Mouse (Mus musculus) thymus, adult 2 months (tissue): ENCODE measurements around the gene Pla2g7. TPM values are rescaled to one million over a fixed set of nuclear protein-coding genes. Genes with fewer than 3 reads are reported as not detected.

Experiments used
- DNase-seq: peaks from one replicate; pipeline ENCODE4 v3.0.0; 2021
- H3K27ac ChIP-seq: fragments of 200-500 bp; 2 replicates; pipeline ENCODE4 v1.5.1; 2012; ENCODE audit warnings: low read length, control low read depth; ENCODE audit not compliant: control insufficient read depth, insufficient read depth
- H3K27me3 ChIP-seq: fragments of 200-500 bp; 2 replicates; pipeline ENCODE4 v1.6.1; 2012; ENCODE audit warnings: mild to moderate bottlenecking, low read length, moderate library complexity, mixed read lengths; ENCODE audit not compliant: control insufficient read depth, insufficient read depth
- H3K36me3 ChIP-seq: fragments of 200-500 bp; 2 replicates; pipeline ENCODE4 v1.6.1; 2012; ENCODE audit warnings: mild to moderate bottlenecking, low read length, moderate library complexity; ENCODE audit not compliant: control insufficient read depth, insufficient read depth
- H3K4me1 ChIP-seq: fragments of 200-500 bp; replicated peaks from 2 replicates; pipeline ENCODE4 v1.6.1; 2012; ENCODE audit warnings: low read length; ENCODE audit not compliant: control insufficient read depth, insufficient read depth
- H3K4me3 ChIP-seq: fragments of 200-500 bp; 2 replicates; pipeline ENCODE4 v1.5.1; 2012; ENCODE audit warnings: mild to moderate bottlenecking, low read length, control low read depth, moderate library complexity; ENCODE audit not compliant: control insufficient read depth, insufficient read depth
- CTCF ChIP-seq: fragments of 200-500 bp; IDR thresholded peaks from 2 replicates; pipeline ENCODE4 v1.5.1; 2012; ENCODE audit warnings: mild to moderate bottlenecking, control low read depth, low read length, moderate library complexity, borderline replicate concordance; ENCODE audit not compliant: control insufficient read depth, poor library complexity, insufficient read depth; ENCODE audit errors: extremely low read depth
- POLR2A ChIP-seq: fragments of 200-500 bp; IDR thresholded peaks from 2 replicates; pipeline ENCODE4 v1.6.1; 2012; ENCODE audit warnings: mild to moderate bottlenecking, low read length, control low read depth, moderate library complexity; ENCODE audit not compliant: control insufficient read depth, poor library complexity, insufficient read depth; ENCODE audit errors: extremely low read depth
- WGBS: fragments of 180-500 bp; shearing (Covaris S2); methylation state at CpG from one replicate; pipeline ENCODE4 v1.1.7; 2018; 5-methylcytosine and 5-hydroxymethylcytosine counted together
- polyA plus RNA-seq: library from polyadenylated mRNA; depleted of rRNA; stranded (reverse); fragments of >200 nt; gene quantifications from 2 replicates; pipeline ENCODE4 v1.2.3, GENCODE M21; 2012

Gene Pla2g7
- polyA plus RNA-seq, 1 experiment = 9.0 TPM

DNA sequence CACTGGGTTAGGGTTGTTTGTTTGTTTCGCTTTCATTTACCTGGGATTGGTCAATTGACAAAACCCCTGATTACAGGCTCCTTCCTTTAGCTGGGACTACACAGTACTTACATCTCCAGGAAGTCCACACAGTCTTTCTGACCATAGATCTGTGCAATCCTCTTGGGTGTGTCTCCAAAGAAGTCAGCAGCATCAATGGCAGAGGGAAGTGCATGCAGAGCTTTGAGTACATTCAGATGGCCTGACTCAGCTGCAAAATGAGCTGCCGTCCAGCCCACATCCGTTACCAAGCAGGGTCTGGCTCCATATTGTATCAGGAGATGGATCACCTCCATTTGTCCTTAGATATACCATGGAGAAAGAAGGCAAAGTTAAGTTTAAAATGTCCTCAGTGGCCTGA, 29.1 kb upstream of the Pla2g7 start:
- no peaks in the 10 kb centered on the region for H3K36me3 ChIP-seq
- no peak overlapping the region for H3K27ac ChIP-seq
- WGBS = 93% methylated on average over 3 of the region's 3 CpGs
- H3K27me3 ChIP-seq = no peaks in the 10 kb centered on the region
- no peaks in the 10 kb centered on the region for H3K4me1 ChIP-seq
- H3K4me3 ChIP-seq = no peak overlapping the region
- no peak for TF ChIP-seq POLR2A
- no peak for TF ChIP-seq CTCF
- DNase-seq = no peak

DNA sequence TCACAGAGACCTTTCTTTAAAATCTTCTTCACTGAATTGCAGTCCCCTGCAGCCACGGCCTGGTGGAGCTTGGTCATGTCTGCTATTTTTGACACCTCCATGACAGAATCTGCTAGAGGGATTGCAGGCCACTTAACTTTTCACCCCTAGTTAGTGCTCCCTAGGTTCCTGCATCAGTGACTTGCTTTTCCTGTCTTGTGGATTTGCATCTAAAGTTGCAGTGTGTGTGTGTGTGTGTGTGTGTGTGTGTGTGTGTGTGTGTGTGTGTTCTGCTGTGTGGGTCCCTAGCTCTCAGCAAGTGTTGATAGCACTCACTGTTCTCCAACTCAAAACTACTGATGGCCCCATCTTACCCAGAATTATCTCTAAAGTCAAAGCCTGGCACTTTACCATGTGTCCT, 24.4 kb upstream of the Pla2g7 start, which contains the start of gene Ankrd66:
Gene Ankrd66, minus strand, starts transcription at position 101 of the 400 bp plus-strand sequence.
- no peaks in the 10 kb centered on the region for H3K36me3 ChIP-seq
- WGBS = 76% methylated on average over 1 of the region's 1 CpGs

DNA sequence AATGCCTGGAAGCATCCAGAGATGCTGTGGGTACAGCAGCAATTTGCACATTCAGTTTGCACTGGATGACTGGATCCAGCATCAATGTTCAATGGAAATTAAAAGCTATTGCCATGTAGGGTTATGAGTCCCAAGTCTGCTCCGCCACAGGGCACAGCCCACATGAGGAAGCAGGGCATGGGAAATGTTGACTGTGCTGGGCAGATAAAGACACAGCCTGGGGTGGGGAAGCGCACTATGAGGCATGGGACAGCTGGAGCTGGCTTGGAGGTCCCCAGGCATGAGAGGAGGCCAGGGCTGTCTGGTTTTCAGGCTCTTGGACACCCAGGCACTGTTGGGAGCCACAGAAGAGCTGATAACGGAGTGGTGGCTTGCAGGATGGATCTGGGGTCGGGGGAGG, 23.9 kb upstream of the Pla2g7 start:
- WGBS = 88% methylated on average over 4 of the region's 4 CpGs
- Histone ChIP-seq H3K4me3 (no peak overlapping the region), H3K27ac (no peak overlapping the region), H3K4me1 (no peaks in the 10 kb centered on the region), H3K27me3 (no peaks in the 10 kb centered on the region), H3K36me3 (no peaks in the 10 kb centered on the region)
- no peak for TF ChIP-seq POLR2A
- TF ChIP-seq CTCF = no peak
- no peak for DNase-seq

More for the DNA sequence above, 24.4 kb upstream of the Pla2g7 start, which contains the start of gene Ankrd66:
- H3K27ac ChIP-seq = no peak within 1 kb of the TSS
- no peaks in the 10 kb centered on the region for H3K27me3 ChIP-seq
- TF ChIP-seq POLR2A (no peak), CTCF (no peak)
- H3K4me1 ChIP-seq = no peaks in the 10 kb centered on the region
- no peak for DNase-seq
- no peak within 1 kb of the TSS for H3K4me3 ChIP-seq

DNA sequence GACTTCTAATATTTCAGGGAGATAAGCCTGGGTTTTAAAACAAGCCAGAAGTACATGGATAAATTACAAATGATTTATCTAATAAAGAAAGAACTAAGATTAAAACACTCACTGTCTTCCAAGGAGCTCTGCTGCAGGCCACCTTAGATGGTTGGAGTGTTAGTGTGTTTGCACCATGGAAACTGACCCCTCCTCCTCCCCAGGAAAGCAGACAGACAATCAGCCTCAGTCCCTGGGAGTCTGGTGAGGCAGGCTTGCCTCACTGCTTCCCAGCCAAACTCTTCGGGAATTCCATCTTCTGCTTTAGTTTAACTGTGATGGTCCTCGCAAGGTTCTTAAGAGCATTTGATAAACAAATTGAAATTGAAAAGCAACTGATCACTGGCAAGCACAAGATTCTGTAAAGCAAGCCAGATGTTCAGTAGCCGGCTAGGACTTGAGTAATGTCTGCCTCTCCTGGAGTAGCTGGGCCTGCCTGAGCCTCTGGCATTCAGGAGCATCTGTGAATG, 16.7 kb upstream of the Pla2g7 start:
- no peak for DNase-seq
- no peaks in the 10 kb centered on the region for H3K4me1 ChIP-seq
- H3K4me3 ChIP-seq = no peak overlapping the region
- no peaks in the 10 kb centered on the region for H3K27me3 ChIP-seq
- H3K36me3 ChIP-seq = no peaks in the 10 kb centered on the region
- no peak overlapping the region for H3K27ac ChIP-seq
- no peak for TF ChIP-seq CTCF
- TF ChIP-seq POLR2A = no peak
- WGBS = 93% methylated on average over 3 of the region's 3 CpGs

DNA sequence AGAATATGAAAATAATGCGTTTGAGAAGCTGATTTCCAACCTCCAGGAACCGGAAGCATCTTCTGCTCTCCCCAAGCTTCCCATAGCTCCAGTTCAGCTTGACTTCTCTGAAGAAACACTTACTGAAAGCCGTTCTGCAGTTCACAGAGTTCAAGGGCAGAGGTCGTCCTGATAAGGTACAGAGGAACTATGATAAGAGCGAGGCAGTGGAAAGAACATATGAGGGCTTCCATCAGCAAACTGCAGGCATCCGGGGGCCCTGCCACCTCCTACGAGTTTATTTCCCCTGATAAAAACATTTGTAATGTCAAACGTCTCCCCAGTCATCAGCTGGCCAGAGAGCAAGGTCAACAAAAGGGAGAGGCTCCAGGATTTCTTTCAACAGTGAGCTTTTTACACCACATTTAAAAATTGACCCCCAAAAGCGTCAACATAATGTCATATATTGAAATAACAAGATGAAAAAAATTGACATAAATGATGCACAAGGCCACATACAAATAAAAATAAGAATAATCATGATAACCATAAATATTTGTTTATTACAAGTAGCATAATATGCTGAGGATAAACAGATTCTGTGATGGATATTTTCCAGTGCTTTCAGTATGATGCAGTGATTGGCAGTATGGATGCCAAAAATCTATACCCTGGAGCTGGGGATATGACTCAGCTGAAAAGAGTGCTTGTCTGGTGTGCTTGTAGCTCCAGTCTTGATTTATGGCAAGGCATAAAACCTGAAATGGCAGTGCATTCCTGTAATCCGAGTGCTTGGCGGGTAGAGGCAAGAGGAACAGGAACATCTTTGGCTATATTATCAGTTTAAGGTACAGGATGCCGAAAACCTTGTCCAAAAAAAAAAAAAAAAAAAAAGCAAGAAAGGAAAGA, 13.1 kb upstream of the Pla2g7 start:
- no peak for TF ChIP-seq POLR2A
- TF ChIP-seq CTCF = no peak
- Histone ChIP-seq H3K27me3 (no peaks in the 10 kb centered on the region), H3K4me1 (no peaks in the 10 kb centered on the region), H3K36me3 (no peaks in the 10 kb centered on the region), H3K4me3 (no peak overlapping the region), H3K27ac (no peak overlapping the region)
- 44% methylated on average over 12 of the region's 12 CpGs for WGBS
- no peak for DNase-seq

DNA sequence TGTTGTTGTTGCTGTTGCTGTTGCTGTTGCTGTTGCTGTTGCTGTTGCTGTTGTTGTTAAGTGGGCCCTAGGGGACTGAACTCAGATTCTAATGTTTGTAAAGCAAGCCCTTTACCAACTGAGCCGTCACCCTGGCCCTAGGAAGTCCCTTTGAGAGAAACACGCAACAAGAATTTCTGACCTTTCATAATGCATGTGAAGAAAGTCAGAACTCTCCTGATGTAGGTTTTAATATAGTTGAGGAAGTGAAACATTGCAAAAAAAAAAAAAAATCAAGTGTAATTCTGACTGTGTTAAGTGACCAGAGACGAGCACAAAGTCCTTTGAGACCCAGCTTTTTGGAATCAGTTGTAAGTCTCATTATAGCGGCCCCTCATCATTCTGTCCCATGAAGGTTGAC, 10.8 kb upstream of the Pla2g7 start:
- TF ChIP-seq CTCF (no peak), POLR2A (no peak)
- Histone ChIP-seq H3K27ac (peak overlapping the region; percentile 44; the same call in 1 of the 2 replicates), H3K4me1 (no peaks in the 10 kb centered on the region), H3K27me3 (no peaks in the 10 kb centered on the region), H3K4me3 (no peak overlapping the region), H3K36me3 (no peaks in the 10 kb centered on the region)
- 87% methylated on average over 4 of the region's 4 CpGs for WGBS
- no peak for DNase-seq
